In the genomic region with DNA sequence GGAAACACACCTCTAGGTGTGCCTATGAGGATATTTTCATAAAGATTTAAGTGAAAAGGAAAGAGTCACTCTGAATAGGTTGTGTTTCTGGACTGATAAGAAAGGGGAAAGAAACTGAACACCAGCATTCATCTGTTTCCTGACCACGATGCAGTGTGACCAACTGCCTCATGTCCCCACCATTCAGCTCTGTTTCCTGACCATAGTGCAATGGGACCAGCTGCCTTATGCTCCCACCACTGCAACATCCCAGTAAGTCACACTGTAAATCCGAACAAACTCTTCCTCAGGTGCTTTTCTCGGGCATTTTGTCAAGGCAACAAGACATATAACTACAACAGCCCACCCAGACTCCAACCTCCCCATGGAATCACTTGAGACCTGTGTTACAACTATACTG, we compare ENCODE assay signal across 19 mouse cellular contexts. TPM values are rescaled to one million over a fixed set of nuclear protein-coding genes. Genes with fewer than 3 reads are reported as not detected.
"Had no signal": no experiment of that assay in that cellular context is flagged by ENCODE, and none has a peak within 500 bp of the region (broad histone marks: within the 10 kb centered on the region; RNA-seq: fewer than 3 reads in every experiment).

No protein-coding gene starts in this region.

- H3K27me3 ChIP-seq: limb, embryonic 12.5 days; limb, embryonic 15.5 days; midbrain, embryonic 12.5 days; midbrain, embryonic 15.5 days; neural tube, embryonic 12.5 days; neural tube, embryonic 15.5 days had no signal

- DNase-seq: kidney, adult 9 months; kidney, postnatal 14 days; kidney, postnatal 4 days; left cerebral cortex, postnatal 4 days; liver, postnatal 0 days; lung, embryonic 14.5 days; right cerebral cortex, adult 18-20 months; right cerebral cortex, postnatal 14 days; right cerebral cortex, postnatal 4 days; thymus, adult 2 months; thymus, postnatal 14 days had no signal

- ATAC-seq: liver, postnatal 0 days; lung, postnatal 0 days; midbrain, embryonic 15.5 days had no signal

- H3K4me1 ChIP-seq: midbrain, embryonic 12.5 days; midbrain, embryonic 15.5 days; neural tube, embryonic 12.5 days; neural tube, embryonic 15.5 days had no signal

- H3K4me3 ChIP-seq: limb, embryonic 12.5 days; limb, embryonic 15.5 days; midbrain, embryonic 12.5 days; midbrain, embryonic 15.5 days; neural tube, embryonic 12.5 days; neural tube, embryonic 15.5 days had no signal

- H3K9me3 ChIP-seq: limb, embryonic 15.5 days; midbrain, embryonic 12.5 days; midbrain, embryonic 15.5 days; neural tube, embryonic 12.5 days; neural tube, embryonic 15.5 days had no signal

- H3K36me3 ChIP-seq: limb, embryonic 12.5 days; limb, embryonic 15.5 days; midbrain, embryonic 12.5 days; midbrain, embryonic 15.5 days; neural tube, embryonic 12.5 days; neural tube, embryonic 15.5 days had no signal

RNA-seq across cellular contexts. Expression of a gene that starts 5.7 kb away (rescaled TPM):
- polyA plus RNA-seq: macrophage had no signal
